ENCODE assay signal across 34 mouse cellular contexts in the genomic region with DNA sequence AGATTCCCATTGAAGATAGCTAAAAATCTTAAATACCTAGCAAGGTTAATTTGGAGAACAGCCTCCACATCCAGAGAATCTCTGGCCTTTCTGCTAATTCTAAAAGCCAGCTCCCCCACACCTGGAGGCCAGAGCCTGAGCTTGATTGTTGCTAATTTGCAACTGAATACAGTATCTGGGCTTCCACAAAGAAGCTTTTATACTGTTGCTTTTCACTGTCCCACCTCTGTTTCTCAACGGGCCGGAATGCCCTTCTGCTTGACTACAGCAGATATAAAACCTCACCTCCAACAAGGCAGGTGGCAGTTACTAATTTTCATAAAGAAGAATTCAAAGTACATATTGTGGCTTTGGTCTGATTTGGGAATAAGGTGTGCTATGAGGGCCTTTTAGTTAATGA. TPM values are rescaled to one million over a fixed set of nuclear protein-coding genes. Genes with fewer than 3 reads are reported as not detected.
"Had no signal": no experiment of that assay in that cellular context is flagged by ENCODE, and none has a peak within 500 bp of the region (broad histone marks: within the 10 kb centered on the region; RNA-seq: fewer than 3 reads in every experiment).

No protein-coding gene starts in this region.

- H3K9me3 ChIP-seq: embryonic facial prominence, embryonic 10.5 days; embryonic facial prominence, embryonic 13.5 days; embryonic facial prominence, embryonic 15.5 days; forebrain, embryonic 12.5 days; forebrain, embryonic 15.5 days; heart, embryonic 10.5 days had no signal

- DNase-seq: cerebellum, adult 9-11 months; cerebellum, postnatal 10 days; cerebellum, postnatal 14 days; cerebellum, postnatal 25 days; cerebellum, postnatal 36 days; embryo, embryonic 11 days; forebrain, postnatal 0 days; gastrocnemius, adult 2 months; gastrocnemius, postnatal 10 days; gastrocnemius, postnatal 14 days; gastrocnemius, postnatal 25 days; gastrocnemius, postnatal 36 days; heart, adult 18-20 months; heart, adult 2 months had no signal

- H3K4me3 ChIP-seq: embryonic facial prominence, embryonic 10.5 days; embryonic facial prominence, embryonic 12.5 days; embryonic facial prominence, embryonic 13.5 days; embryonic facial prominence, embryonic 15.5 days; erythroblast, embryonic 14.5 days; forebrain, embryonic 10.5 days; forebrain, embryonic 12.5 days; forebrain, embryonic 15.5 days; gastrocnemius, adult 2 months; heart, adult 2 months; heart, embryonic 10.5 days had no signal

- H3K27me3 ChIP-seq: embryonic facial prominence, embryonic 12.5 days; embryonic facial prominence, embryonic 13.5 days; embryonic facial prominence, embryonic 15.5 days; forebrain, embryonic 12.5 days; forebrain, embryonic 15.5 days had no signal

- H3K36me3 ChIP-seq: embryonic facial prominence, embryonic 10.5 days; embryonic facial prominence, embryonic 12.5 days; embryonic facial prominence, embryonic 13.5 days; embryonic facial prominence, embryonic 15.5 days; forebrain, embryonic 10.5 days; forebrain, embryonic 12.5 days; forebrain, embryonic 15.5 days; heart, embryonic 10.5 days had no signal

- H3K9ac ChIP-seq: embryonic facial prominence, embryonic 12.5 days; embryonic facial prominence, embryonic 13.5 days; embryonic facial prominence, embryonic 15.5 days; forebrain, embryonic 12.5 days; forebrain, embryonic 15.5 days; forebrain, postnatal 0 days had no signal

- H3K4me1 ChIP-seq: embryonic facial prominence, embryonic 10.5 days; embryonic facial prominence, embryonic 12.5 days; embryonic facial prominence, embryonic 13.5 days; embryonic facial prominence, embryonic 15.5 days; forebrain, embryonic 10.5 days; forebrain, embryonic 12.5 days; forebrain, embryonic 15.5 days; heart, embryonic 10.5 days had no signal

- H3K27ac ChIP-seq: embryonic facial prominence, embryonic 10.5 days; embryonic facial prominence, embryonic 12.5 days; embryonic facial prominence, embryonic 13.5 days; embryonic facial prominence, embryonic 15.5 days; forebrain, embryonic 10.5 days; forebrain, embryonic 12.5 days; forebrain, embryonic 15.5 days; gastrocnemius, adult 2 months; heart, adult 2 months; heart, embryonic 10.5 days had no signal

- H3K4me2 ChIP-seq: embryonic facial prominence, embryonic 12.5 days; embryonic facial prominence, embryonic 13.5 days; embryonic facial prominence, embryonic 15.5 days; forebrain, embryonic 12.5 days; forebrain, embryonic 15.5 days; heart, embryonic 11.5 days had no signal

- ATAC-seq: forebrain, embryonic 14.5 days; forebrain, embryonic 15.5 days; forebrain, embryonic 16.5 days; forebrain, postnatal 0 days had no signal

RNA-seq across cellular contexts. Expression of a gene that starts 15.1 kb away (rescaled TPM):
- total RNA-seq: common myeloid progenitor, adult 5-6 weeks; forebrain, postnatal 0 days; gastrocnemius, adult 2 months; gastrocnemius, postnatal 10 days; gastrocnemius, postnatal 14 days; gastrocnemius, postnatal 25 days; gastrocnemius, postnatal 36 days; granulocyte monocyte progenitor cell, adult 5-6 weeks; heart, adult 18-20 months; heart, adult 2 months; heart, adult 8-10 months had no signal
- polyA plus RNA-seq: cortical plate, adult 2 months; embryonic facial prominence, embryonic 10.5 days; embryonic facial prominence, embryonic 11.5 days; embryonic facial prominence, embryonic 12.5 days; embryonic facial prominence, embryonic 13.5 days; embryonic facial prominence, embryonic 14.5 days; embryonic facial prominence, embryonic 15.5 days; erythroblast, embryonic 14.5 days; forebrain, embryonic 10.5 days; forebrain, embryonic 11.5 days; forebrain, embryonic 12.5 days; forebrain, embryonic 14.5 days; forebrain, embryonic 15.5 days; forebrain, embryonic 16.5 days; forebrain, postnatal 0 days; frontal cortex, adult 2 months; heart, adult 2 months; heart, embryonic 10.5 days; heart, embryonic 11.5 days had no signal
